Mouse (Mus musculus) lung, adult 2 months (tissue): ENCODE results near the gene Zscan5b.
"Not testable (repeated sequence)": the region's sequence is repeated elsewhere in the genome, so short reads cannot be mapped to it uniquely, and the experiment has no call there.

Experiments
- CTCF ChIP-seq: fragments of 200-500 bp; IDR thresholded peaks from 2 replicates; pipeline ENCODE4 v1.5.1; 2011; ENCODE audit warnings: mild to moderate bottlenecking, low read length, control low read depth; ENCODE audit not compliant: insufficient read depth
- POLR2A ChIP-seq: fragments of 200-500 bp; IDR thresholded peaks from 2 replicates; pipeline ENCODE4 v1.6.1; 2011; ENCODE audit warnings: low read depth, mild to moderate bottlenecking, control low read depth, low read length, borderline replicate concordance; ENCODE audit errors: extremely low read depth

DNA sequence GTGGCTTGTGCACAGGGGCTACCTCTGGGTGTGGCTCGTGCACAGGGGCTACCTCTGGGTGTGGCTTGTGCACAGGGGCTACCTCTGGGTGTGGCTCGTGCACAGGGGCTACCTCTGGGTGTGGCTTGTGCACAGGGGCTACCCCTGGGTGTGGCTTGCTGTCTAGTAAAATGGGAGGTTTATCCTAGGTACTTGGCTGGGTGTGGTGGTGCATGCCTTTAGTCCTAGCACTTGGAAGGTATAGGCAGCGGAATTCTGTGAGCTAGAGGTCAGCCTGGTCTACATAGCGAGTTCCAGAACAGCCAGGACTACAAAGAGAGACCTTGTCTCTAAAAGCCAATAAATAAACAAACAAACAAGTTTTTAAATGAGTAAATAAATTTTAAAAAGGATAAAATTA lies 7.4 kb upstream of the Zscan5b start:
- TF ChIP-seq CTCF, POLR2A: not testable (repeated sequence)
